Mouse (Mus musculus) left cerebral cortex, adult 8-10 months (tissue): ENCODE measurements around the gene Plcg2. TPM values are rescaled to one million over a fixed set of nuclear protein-coding genes. Genes with fewer than 3 reads are reported as not detected.

Experiments used
- DNase-seq, 2 experiments: peaks; one replicate each; pipeline ENCODE4 v3.0.0; 2022; ENCODE audit warnings: low spot score in 2 of 2
- total RNA-seq, 4 experiments: library from RNA; stranded (reverse); gene quantifications; 2 replicates each; pipeline ENCODE4 v1.2.4; 2022

Plcg2 gene
- 1 to 10 TPM; 2.8 to 5.6 (median 4.7) TPM for total RNA-seq

- DNase-seq = no peak
Observed at GRCm38 (mm10) chr8:117498179-117498914, at the start of gene Plcg2. Plcg2 (plus strand) TSS chr8:117498291.

GRCm38 (mm10) chr8:117451072-117451471, 47.0 kb upstream of the Plcg2 start:
- DNase-seq = peak in 1 of 2 experiments; percentile 51

- DNase-seq = no peak
Observed at GRCm38 (mm10) chr8:117453974-117454373, 44.1 kb upstream of the Plcg2 start.

- DNase-seq = no peak
Observed at GRCm38 (mm10) chr8:117454516-117455116, 43.5 kb upstream of the Plcg2 start.

- DNase-seq = no peak
Observed at GRCm38 (mm10) chr8:117455701-117456100, 42.4 kb upstream of the Plcg2 start.

GRCm38 (mm10) chr8:117458440-117458839, 39.7 kb upstream of the Plcg2 start:
- DNase-seq = no peak

GRCm38 (mm10) chr8:117462701-117463284, 35.3 kb upstream of the Plcg2 start:
- DNase-seq = no peak

- DNase-seq = no peak
Observed at GRCm38 (mm10) chr8:117464525-117464924, 33.6 kb upstream of the Plcg2 start.

GRCm38 (mm10) chr8:117465250-117465649, 32.8 kb upstream of the Plcg2 start:
- DNase-seq = no peak

- no peak for DNase-seq
Observed at GRCm38 (mm10) chr8:117467466-117467865, 30.6 kb upstream of the Plcg2 start.

GRCm38 (mm10) chr8:117469431-117470341, 28.4 kb upstream of the Plcg2 start:
- no peak for DNase-seq

- DNase-seq = peak; percentile 52 to 92
Observed at GRCm38 (mm10) chr8:117470342-117470781, 27.7 kb upstream of the Plcg2 start.

GRCm38 (mm10) chr8:117471174-117471573, 26.9 kb upstream of the Plcg2 start:
- DNase-seq = peak in 1 of 2 experiments; percentile 74

GRCm38 (mm10) chr8:117471655-117472054, 26.4 kb upstream of the Plcg2 start:
- DNase-seq = no peak

GRCm38 (mm10) chr8:117472332-117472731, 25.8 kb upstream of the Plcg2 start:
- no peak for DNase-seq

- DNase-seq = peak; percentile 73
Observed at GRCm38 (mm10) chr8:117474944-117475343, 23.1 kb upstream of the Plcg2 start.

GRCm38 (mm10) chr8:117475819-117476218, 22.3 kb upstream of the Plcg2 start:
- DNase-seq = no peak

GRCm38 (mm10) chr8:117478082-117478481, 20.0 kb upstream of the Plcg2 start:
- no peak for DNase-seq

GRCm38 (mm10) chr8:117479996-117480395, 18.1 kb upstream of the Plcg2 start:
- no peak for DNase-seq

- no peak for DNase-seq
Observed at GRCm38 (mm10) chr8:117480516-117480915, 17.6 kb upstream of the Plcg2 start.

- DNase-seq = no peak
Observed at GRCm38 (mm10) chr8:117481830-117482229, 16.3 kb upstream of the Plcg2 start.
